Mouse (Mus musculus) embryo, embryonic 9.5 days (tissue): ENCODE measurements at regions not wholly inside any gene's neighbourhood (a gene's known extent, or its start where the extent isn't known, plus 50 kb on each side); places are given as distances from the start of the nearest gene placed in this dataset.

Source experiments
- DNase-seq: peaks from one replicate; pipeline ENCODE4 v3.0.0-alpha.2; 2017; ENCODE audit errors: extremely low spot score

DNA sequence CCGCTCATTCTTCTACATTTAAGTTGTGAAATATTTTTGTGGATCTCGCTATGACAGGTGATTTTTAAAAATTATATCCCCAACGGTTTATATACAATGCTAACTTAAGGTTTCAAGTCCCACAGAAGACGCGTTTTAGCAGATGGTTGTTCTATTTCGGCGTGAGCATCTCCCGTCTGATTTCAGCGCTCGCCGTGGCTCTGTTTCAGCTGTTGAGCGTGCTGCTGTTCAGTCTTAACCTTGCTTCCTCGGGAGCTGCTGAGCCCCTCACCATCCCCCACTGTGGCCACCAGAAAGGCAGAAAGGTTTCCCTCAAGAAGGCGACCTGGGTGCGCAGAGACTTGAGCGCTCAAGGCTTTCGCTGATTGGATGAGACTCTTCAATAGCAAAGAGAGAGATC, 234.7 kb upstream of the Msx2 start:
- no peak for DNase-seq

DNA sequence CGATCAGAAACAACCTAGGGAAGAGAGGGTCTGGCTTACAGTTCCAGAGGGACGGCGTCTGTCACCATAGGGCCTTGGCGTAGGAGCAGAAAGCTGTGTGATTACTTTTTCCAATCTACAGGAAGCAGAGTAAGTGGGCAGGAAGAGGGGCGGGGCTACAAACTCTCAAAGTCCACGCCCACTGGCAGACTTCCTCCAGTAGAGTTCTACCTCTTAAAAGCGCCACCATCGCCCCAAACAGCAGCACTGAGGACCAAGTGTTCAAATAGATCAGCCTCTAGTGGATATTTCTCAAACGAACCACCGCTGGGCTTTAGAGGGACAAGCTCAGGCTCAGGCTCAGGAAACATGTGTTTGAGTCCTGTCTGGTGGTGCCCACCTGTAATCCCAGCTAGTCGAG, 231.2 kb upstream of the Msx2 start:
- no peak for DNase-seq

DNA sequence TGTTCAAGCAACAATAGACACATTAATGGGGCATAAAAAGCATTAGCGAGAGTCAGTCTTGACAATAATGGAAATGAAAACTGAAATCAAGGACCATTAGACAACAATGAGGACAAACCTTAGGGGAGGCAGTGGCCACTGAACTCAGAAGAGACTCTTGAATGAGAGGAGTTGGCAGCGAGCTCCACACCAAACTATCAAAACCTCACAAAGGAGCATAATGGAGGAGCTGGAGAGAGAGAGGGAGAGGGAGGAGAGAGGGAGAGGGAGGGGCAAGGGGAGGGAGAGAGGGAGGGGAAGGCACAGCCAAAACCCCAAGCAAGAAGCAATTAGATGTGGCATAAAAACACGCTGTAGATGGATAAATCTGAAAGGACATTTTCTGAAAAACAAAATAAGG, 227.4 kb upstream of the Msx2 start:
- no peak for DNase-seq

DNA sequence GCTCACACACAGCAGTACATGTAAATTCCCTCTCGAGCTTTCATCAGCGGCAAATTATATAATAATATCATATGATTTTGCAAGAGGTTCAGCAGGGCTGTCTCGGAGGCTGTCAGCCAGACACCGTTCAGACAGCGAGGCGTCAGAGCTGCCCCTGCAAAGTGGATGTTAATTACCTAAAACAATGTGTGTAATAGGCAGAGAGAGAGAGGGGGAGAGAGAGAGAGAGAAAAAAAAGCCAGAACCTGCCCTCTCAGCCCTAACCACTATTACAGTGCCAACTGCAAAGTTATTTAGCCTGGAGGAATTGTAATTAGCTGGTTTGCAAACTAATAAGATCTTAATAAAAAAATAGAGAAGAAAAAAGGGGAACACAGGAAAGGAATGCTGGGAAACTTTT, 225.1 kb upstream of the Msx2 start:
- no peak for DNase-seq

DNA sequence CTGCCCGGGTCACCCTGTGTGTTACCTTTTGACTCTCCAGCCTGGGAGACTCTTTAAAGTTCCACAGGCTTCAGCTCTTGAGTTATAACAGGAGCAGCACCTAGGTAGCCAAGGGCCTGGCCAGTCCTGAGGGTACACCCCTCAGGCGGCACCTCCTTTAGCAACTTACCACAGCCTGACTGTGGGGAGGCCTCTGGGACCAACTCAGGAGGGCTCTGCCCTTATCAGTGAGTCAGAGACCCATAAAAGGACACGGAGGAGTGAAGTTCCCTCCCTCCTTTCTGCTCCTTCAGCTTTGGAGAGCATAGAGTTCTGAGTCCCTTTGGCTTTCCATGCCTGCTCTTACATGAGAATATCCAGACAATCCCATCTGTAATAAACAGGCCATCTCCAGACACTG, 222.5 kb upstream of the Msx2 start:
- no peak for DNase-seq

DNA sequence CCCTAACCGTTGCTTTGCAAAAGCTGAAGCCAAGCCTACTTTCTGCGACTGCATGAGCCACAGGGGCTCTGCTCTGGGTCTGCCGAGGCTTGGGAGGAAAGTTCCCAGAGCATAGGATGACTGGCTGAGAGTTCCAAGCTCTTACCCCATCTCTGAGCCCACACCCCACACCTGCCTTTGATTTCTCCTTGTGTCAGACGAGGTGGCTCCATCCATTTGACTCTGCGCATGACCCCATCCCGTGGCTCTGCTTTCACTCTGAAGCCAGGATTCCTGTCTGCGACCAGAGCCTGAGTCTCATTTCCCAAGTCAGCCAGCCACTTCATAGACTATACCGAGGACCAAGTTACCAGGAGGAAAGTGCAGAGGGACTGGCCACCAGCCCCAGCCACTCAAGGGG, 216.1 kb upstream of the Msx2 start:
- no peak for DNase-seq

DNA sequence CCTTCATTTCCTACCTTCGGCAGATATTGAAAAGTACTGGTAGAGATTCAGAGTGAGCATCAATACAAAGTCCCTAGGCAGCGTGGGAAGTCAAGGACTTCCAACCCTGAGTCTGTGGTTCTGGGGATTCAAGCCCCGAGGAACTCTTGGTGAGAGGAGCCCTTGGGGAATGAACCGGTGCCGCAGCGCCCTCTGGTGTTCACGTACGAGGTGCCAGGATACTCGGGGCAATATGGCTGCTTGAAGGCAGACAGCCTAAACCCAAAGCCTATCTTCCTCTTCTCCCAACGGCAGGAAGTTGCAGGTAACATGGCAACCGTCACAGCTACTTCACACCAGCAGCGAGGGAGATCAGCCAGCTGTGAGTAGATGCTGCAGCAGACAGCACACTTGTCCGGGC, 215.6 kb upstream of the Msx2 start:
- peak; percentile 87 for DNase-seq

DNA sequence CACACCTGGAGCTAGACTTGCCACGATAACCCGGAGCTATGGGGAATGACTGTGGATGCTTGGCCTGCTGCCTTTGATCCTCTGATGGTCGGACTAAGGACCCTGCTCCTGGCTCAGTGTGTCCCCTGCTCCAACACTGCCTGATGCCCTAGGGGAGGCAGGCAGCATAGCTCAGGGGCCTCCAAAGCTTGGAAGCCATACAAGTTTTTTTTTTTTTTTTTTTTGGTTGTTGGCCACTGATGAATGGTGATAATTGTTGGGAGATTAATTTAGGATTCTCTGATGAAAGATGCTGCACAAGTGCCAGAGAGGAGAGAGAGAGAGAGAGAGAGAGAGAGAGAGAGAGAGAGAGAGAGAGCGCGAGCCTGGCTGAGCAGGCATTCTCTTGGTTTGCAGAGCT, 211.6 kb upstream of the Msx2 start:
- DNase-seq: no peak

DNA sequence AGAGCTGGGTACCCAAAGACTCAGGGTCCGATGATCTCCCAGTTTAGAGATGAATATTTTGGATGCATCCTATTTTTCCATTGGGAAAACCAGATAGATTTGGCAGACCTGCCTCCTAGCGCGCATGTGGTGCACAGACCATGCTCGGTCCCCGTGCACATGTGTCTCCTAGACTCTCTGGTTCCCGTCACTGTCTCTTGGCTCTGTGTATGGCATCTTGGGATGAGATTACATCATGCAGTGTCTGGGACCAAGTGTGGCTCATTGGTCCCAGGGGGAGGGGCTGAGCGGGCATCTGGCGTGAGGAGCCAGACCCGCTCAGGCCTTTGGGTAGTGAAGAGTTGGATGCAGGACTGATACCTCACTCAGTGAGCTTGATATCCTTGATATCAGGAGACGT, 204.3 kb upstream of the Msx2 start:
- no peak for DNase-seq

DNA sequence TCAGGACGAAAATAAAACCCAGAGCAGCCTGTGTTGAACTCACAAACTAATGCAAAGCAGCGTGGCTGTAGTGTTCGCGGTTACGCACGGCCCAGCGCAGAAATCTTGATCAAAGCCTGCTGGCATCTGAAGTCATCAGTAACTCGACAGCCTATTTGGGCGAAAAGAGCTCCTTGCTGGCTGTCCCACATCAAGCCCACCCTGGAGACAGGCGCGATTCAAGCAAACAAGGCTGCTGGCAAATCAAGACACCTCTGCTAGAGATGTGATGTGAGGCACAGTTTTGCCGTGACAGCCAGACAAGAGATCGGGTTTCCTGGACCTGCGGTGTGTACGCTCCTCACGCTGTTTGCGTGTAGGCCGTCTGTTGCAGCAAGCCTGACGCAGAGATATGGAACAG, 197.5 kb upstream of the Msx2 start:
- DNase-seq: peak; percentile 31

DNA sequence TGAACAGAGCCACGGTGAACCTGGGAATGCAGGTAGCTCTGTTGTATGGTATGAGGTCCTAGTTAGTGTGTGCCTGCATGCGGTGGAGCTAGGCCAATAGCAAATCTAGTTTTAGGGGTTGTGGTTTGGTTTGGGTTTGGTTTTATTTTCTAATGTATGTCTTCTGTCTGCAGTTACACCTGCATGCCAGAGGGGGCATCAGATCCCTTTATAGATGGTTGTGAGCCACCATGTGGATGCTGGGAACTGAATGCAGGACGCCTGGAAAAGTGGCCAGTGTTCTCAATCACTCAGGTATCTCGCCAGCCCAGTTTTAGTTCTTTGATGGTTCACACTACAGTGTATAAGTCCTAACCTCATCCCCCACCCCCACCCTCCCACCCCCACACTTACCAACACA, 194.6 kb upstream of the Msx2 start:
- no peak for DNase-seq

DNA sequence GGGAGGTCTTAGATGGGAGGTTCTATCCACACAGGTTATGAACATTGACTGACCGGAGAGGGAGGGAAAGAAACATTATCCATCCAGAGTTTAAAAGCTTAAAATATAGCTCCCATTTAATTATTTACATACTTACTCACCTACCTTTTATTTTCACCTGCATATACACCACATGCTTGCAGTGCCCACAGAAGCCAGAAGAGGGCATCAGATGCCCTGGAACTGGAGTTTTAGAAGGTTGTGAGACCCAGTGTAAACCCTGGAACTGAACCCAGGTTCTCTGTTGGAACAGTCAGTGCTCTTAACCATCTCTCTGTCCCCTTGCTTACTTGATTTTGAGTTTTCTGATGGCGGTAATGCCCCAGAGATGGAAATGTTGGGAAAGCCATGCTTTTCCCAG, 192.7 kb upstream of the Msx2 start:
- no peak for DNase-seq

DNA sequence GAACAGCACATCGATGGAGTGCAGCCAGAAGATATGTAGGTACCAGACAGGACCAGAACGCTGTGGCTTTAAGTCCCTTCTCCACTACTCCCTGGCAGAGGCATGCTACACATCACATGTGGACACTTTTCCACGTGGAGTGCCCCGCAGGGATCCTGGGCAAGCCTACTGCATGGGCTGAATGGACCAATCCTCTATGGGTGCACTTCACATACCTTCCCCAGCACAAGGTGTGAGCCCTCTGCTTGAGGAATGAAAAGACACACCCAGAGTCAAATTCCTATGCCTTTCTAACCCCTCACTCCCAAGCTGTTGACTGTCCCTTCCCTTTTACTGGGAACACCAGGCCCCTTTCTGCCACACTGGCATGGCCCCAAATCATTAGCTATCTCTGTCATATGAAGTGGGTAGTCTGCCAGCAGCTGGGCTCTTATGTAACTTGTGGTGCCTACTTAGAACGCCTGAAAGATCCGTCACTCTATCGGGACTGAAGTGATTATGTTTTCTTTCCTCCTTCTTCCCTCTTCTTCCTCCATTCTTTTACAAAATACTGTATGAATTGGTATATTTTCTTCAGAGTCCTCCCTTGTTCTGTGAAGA, 191.9 kb upstream of the Msx2 start:
- no peak for DNase-seq

DNA sequence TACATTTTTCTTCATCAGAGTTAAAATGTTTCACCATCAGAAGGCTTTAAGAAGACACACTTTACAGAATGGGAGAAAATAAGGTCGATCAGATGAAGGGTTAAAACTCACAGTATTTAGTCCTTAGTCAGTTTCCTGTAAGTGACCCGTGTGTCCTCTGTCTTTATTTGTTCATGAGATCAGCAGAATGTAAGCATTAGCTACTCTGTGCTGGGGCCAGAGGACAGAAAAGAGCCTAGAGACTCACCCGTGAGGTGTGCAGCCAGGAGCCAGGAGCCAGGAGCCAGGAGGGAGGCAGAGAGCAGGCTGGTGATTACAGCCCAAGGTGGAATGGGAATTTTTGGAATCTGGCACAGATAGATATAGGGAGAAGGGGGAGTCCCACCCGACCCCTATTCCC, 180.0 kb upstream of the Msx2 start:
- DNase-seq: no peak

DNA sequence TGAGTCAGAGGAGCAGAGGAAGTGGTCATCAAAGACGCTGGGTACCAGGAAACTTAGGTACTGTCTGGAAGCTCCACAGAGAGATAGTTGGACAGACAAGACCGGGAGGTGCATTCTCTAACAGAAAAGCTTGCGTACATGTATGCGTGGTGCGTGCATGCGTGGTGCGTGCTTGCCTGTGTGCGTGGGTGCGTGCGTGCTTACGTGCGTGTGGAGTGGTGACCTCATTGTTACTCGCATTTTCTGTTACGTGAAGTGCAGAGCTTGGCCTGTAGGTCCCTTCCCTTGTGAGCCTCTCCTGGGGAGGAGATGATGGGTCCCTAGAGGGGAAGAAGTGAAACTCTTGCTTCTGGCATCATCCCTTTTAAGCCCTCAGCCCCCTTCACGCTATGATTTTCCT, 175.5 kb upstream of the Msx2 start:
- DNase-seq: no peak

DNA sequence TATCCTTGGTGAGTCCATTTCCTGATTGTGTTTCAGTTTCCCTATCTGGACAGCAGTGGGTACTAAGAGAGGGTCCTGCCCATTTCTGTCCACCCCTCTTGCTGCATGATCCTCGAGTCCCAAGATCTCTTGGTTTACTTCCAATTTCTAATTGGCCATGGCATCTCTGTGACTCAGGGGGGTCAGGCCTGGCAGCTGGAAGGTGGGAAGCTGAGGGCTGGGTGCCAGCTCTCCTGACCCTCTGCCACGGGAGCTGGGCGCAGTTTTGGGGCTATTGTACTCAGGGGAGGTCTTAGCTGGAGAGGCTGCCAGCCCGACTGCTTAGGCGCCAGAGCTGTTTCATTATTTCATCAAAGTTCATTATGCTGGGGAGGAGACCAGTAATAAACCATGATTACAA, 169.7 kb upstream of the Msx2 start:
- no peak for DNase-seq

DNA sequence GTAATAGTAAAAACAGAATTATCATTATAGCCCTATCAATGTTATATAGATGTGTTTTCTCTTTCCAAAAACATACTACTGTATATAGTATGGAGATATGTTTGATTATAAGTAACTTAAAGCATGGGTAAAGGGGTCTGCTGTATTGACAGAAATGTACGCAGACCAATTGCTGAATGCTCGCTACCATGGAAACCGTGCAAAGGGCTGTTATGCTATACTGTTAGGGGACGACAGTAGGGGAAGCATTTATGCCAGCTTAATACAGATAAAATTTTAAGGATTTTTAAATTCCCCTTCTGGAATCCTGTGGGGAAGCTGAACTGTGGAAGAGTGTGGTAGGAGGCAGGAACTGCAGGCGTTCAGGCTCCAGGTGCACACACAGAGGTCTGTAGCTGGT, 166.7 kb upstream of the Msx2 start:
- DNase-seq: no peak

DNA sequence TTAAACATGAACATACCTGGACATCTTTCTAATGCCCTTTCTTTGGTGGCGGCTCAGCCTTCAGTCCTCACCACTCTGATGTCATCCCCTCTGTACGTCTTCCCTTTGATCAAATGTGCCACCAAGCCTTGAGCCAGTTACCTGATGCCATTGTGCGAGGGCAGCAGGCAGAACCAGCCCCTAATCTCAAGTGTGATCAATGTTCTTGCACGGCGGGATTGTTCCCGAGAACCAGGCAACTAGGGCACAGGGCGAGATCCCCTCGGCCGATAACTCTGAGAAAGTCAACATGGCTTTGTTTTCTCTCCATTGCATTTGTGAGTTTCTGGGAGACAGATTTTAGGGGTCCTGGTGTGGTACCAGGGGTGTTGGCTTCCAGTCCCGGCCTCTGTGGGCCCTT, 166.2 kb upstream of the Msx2 start:
- DNase-seq: no peak

DNA sequence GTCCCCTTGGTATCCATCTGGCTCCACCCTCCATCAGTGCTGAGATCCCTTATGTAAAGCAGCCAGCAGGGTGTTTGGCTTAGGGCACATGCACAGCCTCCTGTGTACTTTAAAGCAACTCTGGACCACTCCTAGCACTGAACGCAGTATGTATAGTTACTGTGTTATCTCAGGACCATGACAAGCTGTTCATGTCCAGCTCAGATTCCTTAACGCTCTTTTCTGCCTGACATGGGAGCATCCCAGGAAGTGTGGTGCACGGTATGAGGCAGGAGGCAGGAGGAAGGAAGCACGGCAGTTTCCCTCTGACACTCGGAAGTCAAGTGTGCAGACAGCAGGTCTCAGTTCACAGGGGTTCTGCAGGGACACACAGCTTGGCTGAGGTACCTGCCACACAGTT, 163.1 kb upstream of the Msx2 start:
- DNase-seq: no peak

DNA sequence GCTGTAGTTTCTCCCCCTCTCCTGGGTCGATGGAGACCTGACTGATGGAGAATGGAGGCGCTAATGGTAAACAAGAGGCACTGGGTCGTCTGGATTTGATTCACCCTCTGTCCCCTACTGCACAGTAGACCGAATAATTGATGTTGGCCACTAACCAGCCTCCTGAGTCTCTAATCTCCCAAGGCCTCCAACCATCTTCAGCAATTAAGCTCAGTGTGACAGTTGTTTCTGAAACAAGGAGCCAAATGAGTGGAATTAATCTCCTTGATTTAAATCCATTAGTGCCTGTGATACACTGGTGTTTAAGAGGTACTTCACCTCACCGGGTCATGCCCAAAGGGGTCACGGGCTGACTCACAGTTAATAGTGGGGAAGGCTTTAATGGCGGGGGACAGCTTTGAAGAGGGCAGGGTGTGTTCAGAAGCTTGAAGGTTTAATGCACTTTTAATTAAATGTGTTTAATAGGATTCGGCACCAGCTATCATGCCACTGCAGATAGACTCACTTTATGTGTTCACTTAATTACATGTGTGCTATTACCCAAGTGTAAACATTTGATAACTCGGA, 161.8 kb upstream of the Msx2 start:
- DNase-seq: no peak

DNA sequence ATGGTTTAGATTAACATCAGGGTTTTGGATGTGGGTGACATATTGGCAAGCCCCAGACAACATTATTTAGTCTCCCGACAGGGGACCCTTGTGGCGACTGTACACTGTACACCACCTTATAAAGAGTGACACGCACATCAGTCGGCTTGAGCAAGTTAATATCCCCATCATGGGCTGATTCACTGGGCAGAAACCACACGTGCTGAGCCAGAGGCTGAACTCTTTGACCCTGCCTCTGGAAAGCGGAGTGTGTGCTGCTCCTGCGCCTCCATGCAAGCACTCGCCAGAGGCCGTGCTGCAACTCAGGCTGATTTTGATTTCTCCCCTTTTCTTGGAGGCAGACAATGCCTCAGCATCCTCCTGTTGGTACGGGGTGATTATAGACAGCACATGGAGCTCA, 125.2 kb upstream of the Msx2 start:
- DNase-seq: peak; percentile 14

DNA sequence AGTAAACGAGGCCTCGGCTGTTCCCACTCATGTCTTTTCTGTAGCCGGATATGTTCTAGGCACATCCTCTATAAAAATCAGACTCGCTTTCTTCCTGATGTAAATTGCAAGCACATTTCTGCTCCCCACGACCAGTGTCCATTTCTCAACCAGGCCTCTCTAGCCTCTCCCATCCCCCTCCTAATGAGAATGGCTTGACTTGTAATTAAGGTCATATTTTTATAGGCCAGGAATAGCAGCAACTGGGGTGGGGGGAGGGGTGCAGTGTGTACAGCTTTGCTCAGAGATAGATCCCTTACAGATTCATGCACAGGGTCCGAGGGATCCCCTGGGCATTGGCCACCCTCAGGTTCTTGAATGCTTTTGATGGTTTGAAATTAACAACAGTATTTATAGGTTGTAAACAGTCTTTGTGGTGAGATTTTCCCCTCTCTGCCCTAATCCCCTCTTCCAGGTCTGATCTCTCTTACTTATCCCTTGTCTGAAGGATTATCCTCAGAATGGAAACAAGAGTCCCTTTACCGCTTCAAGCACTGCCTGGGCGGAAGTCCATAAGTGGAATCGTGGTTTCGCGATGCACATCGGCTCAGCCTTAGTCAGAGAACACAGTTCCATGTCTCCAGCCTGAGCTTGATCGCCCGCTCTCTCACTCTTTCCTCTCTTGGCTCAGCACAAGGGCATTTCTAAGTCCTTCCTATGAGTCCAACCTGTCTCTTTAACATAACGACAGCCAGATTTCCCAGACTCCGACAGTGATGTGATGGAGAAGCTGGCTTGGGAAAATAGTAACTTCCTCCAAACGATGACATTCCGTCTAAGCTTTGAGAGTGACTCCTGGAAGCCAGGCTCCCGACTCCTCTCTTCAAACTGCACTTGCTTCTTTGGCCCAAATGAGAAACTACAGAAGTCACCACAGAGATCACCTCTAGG, 124.3 kb upstream of the Msx2 start:
- no peak for DNase-seq

DNA sequence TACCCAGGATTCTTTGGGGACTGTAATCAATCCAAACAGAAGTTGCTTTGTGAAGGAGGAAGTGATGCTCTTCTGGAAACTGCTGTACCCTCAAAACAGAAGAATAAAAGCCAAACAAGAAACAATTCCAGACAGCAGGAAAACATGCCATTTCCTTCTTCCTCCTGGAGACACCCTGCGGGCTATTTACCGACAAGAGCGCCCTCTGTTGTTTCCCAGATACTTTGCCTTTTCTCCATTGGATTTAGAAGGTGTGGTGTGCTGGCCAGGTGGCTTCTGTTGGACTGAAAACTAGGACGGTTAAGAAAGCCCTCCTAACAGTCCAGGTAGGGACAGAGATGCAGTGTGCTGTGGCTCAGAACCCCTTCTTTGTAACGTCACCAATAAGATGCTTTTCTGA, 119.9 kb upstream of the Msx2 start:
- DNase-seq: peak; percentile 41
